7 mouse cellular contexts compared by ENCODE assay signal in genomic region chr10:43900883-43901570, GRCm38 (mm10). TPM values are rescaled to one million over a fixed set of nuclear protein-coding genes. Genes with fewer than 3 reads are reported as not detected.
A peak's percentile ranks its signal among the peaks of the same experiment; 100 is the strongest.
DNase-seq lines count a peak whose midpoint lies in the region; ATAC-seq lines count a peak whose summit lies in the region.

No protein-coding gene starts in this region.

- 6% methylated on average over 30 of the region's 30 CpGs for WGBS in embryonic facial prominence, embryonic 15.5 days
- 6% methylated on average over 29 of the region's 30 CpGs for WGBS in midbrain, embryonic 16.5 days

- peak overlapping the region; percentile 80 for H3K4me3 ChIP-seq in embryonic facial prominence, embryonic 15.5 days (replicated peaks)
- H3K4me3 ChIP-seq in midbrain, embryonic 16.5 days (ENCODE audit: low read depth, low read length): peak overlapping the region; percentile 86

- peaks cover 8% of the 10 kb centered on the region; the same call in 1 of the 2 replicates for H3K4me1 ChIP-seq in embryonic facial prominence, embryonic 15.5 days
- H3K4me1 ChIP-seq in midbrain, embryonic 16.5 days (ENCODE audit: control insufficient read depth, insufficient read depth, low read length): peaks cover 15% of the 10 kb centered on the region

- no peaks in the 10 kb centered on the region for H3K27me3 ChIP-seq in embryonic facial prominence, embryonic 15.5 days
- no peaks in the 10 kb centered on the region for H3K27me3 ChIP-seq in midbrain, embryonic 16.5 days (ENCODE audit: control insufficient read depth, insufficient read depth, low read depth, low read length)

- no peaks in the 10 kb centered on the region for H3K36me3 ChIP-seq in embryonic facial prominence, embryonic 15.5 days
- no peaks in the 10 kb centered on the region for H3K36me3 ChIP-seq in midbrain, embryonic 16.5 days (ENCODE audit: control insufficient read depth, insufficient read depth, low read length)

- DNase-seq in 3134 (ENCODE audit: extremely low read depth, insufficient read length, low spot score) (peak; percentile 6), 416B (ENCODE audit: low read depth) (peak; percentile 48)
- no peak for DNase-seq in embryo, embryonic 9.5 days (ENCODE audit: extremely low spot score)
- DNase-seq in adrenal gland, postnatal 14 days: no peak

- 0 out of 2 replicates have a peak overlapping the region, but pooled peaks have one; percentile 35 for H3K9ac ChIP-seq in embryonic facial prominence, embryonic 15.5 days
- H3K9ac ChIP-seq in midbrain, embryonic 16.5 days (ENCODE audit: low read depth, low read length): peak overlapping the region; percentile 81

- no peaks in the 10 kb centered on the region for H3K9me3 ChIP-seq in embryonic facial prominence, embryonic 15.5 days (replicated peaks)
- no peaks in the 10 kb centered on the region for H3K9me3 ChIP-seq in midbrain, embryonic 16.5 days (replicated peaks; ENCODE audit: control insufficient read depth, low read length, poor library complexity, severe bottlenecking)

- peak overlapping the region; percentile 49 for H3K4me2 ChIP-seq in embryonic facial prominence, embryonic 15.5 days (replicated peaks)
- H3K4me2 ChIP-seq in midbrain, embryonic 16.5 days (ENCODE audit: low read length): peak overlapping the region; percentile 69

- peak overlapping the region; percentile 56 for H3K27ac ChIP-seq in embryonic facial prominence, embryonic 15.5 days (replicated peaks)
- peak overlapping the region; percentile 80 for H3K27ac ChIP-seq in midbrain, embryonic 16.5 days (ENCODE audit: low read length)

- no peak; the same call in 1 of the 2 replicates for ATAC-seq in embryonic facial prominence, embryonic 15.5 days (ENCODE audit: insufficient number of reproducible peaks, low FRiP score, low TSS enrichment, low read depth)
- ATAC-seq in inflammation-experienced regulatory T-cells, adult 6 months: peak; percentile 56
- ATAC-seq in midbrain, embryonic 16.5 days: peak; percentile 82

RNA-seq across cellular contexts. Expression of gene Qrsl1, which starts 0.5 kb away (rescaled TPM):
- 16.6 and 17.1 TPM in 2 replicates for polyA plus RNA-seq in embryonic facial prominence, embryonic 15.5 days (2015; fragmentation: Nextera tagmentation; extraction: Ambion mirVana)
- polyA plus RNA-seq in inflammation-experienced regulatory T-cells, adult 6 months (2017; shearing (Covaris generic)): 10 to 100 TPM; 20.8 to 24.3 (median 22.8) TPM
- polyA plus RNA-seq in midbrain, embryonic 16.5 days (2015; fragmentation: Nextera tagmentation; extraction: Ambion mirVana): 22.5 and 24.6 TPM in 2 replicates
- 14.0 and 18.4 TPM in 2 replicates for total RNA-seq in adrenal gland, postnatal 14 days (2021)

RNA-seq across cellular contexts. Expression of gene Rtn4ip1, which starts 0.6 kb away (rescaled TPM):
- 11.6 and 13.1 TPM in 2 replicates for polyA plus RNA-seq in embryonic facial prominence, embryonic 15.5 days (2015; fragmentation: Nextera tagmentation; extraction: Ambion mirVana)
- polyA plus RNA-seq in inflammation-experienced regulatory T-cells, adult 6 months (2017; shearing (Covaris generic)): 10 to 100 TPM; 11.9 to 14.4 (median 12.2) TPM
- 15.1 and 15.4 TPM in 2 replicates for polyA plus RNA-seq in midbrain, embryonic 16.5 days (2015; fragmentation: Nextera tagmentation; extraction: Ambion mirVana)
- total RNA-seq in adrenal gland, postnatal 14 days (2021): 27.2 and 31.6 TPM in 2 replicates

Comparison
In these comparisons a context has a peak if more than half of its experiments do, and no peak if none do; other contexts are left out.
1. DNase-seq: peak in 3134 (single experiment) and 416B (single experiment); none in embryo, embryonic 9.5 days (single experiment) and adrenal gland, postnatal 14 days (single experiment).